Mouse (Mus musculus) CD4-positive helper T cell, adult 2 months (primary cell): Measurements from ENCODE around the gene Xrn2.

Experiments
- DNase-seq: peaks from one replicate; pipeline ENCODE4 v3.0.0-alpha.2; 2012; ENCODE audit warnings: low read depth, missing footprints, low spot score

The Xrn2 gene

GRCm38 (mm10) chr2:147053229-147053892 lies 40.6 kb downstream of the Xrn2 start:
- DNase-seq = no peak

GRCm38 (mm10) chr2:147067480-147068246 lies 54.9 kb downstream of the Xrn2 start:
- no peak for DNase-seq

GRCm38 (mm10) chr2:147069077-147069476 lies 56.3 kb downstream of the Xrn2 start:
- no peak for DNase-seq

- no peak for DNase-seq
These were observed 57.5 kb downstream of the Xrn2 start for GRCm38 (mm10) chr2:147070305-147070704.

GRCm38 (mm10) chr2:147073962-147074361 lies 61.2 kb downstream of the Xrn2 start:
- DNase-seq = no peak

- no peak for DNase-seq
These were observed 61.6 kb downstream of the Xrn2 start for GRCm38 (mm10) chr2:147074399-147074798.

GRCm38 (mm10) chr2:147082391-147082790 lies 69.6 kb downstream of the Xrn2 start:
- no peak for DNase-seq

GRCm38 (mm10) chr2:147083471-147084365 lies 70.9 kb downstream of the Xrn2 start:
- peak; percentile 41 for DNase-seq

GRCm38 (mm10) chr2:147084366-147085071 lies 71.7 kb downstream of the Xrn2 start:
- peak; percentile 15 for DNase-seq

- DNase-seq = peak; percentile 20
These were observed 72.5 kb downstream of the Xrn2 start, which contains the start of gene Nkx2-4 for GRCm38 (mm10) chr2:147085072-147085870. TSS of gene Nkx2-4 (minus strand) at chr2:147085445.

GRCm38 (mm10) chr2:147085937-147086336 lies 73.1 kb downstream of the Xrn2 start:
- DNase-seq = no peak

- DNase-seq = no peak
These were observed 73.6 kb downstream of the Xrn2 start for GRCm38 (mm10) chr2:147086441-147086840.

GRCm38 (mm10) chr2:147119736-147120135 lies 106.9 kb downstream of the Xrn2 start:
- DNase-seq = no peak

GRCm38 (mm10) chr2:147127366-147127765 lies 114.6 kb downstream of the Xrn2 start:
- DNase-seq = no peak
